In the genomic region with DNA sequence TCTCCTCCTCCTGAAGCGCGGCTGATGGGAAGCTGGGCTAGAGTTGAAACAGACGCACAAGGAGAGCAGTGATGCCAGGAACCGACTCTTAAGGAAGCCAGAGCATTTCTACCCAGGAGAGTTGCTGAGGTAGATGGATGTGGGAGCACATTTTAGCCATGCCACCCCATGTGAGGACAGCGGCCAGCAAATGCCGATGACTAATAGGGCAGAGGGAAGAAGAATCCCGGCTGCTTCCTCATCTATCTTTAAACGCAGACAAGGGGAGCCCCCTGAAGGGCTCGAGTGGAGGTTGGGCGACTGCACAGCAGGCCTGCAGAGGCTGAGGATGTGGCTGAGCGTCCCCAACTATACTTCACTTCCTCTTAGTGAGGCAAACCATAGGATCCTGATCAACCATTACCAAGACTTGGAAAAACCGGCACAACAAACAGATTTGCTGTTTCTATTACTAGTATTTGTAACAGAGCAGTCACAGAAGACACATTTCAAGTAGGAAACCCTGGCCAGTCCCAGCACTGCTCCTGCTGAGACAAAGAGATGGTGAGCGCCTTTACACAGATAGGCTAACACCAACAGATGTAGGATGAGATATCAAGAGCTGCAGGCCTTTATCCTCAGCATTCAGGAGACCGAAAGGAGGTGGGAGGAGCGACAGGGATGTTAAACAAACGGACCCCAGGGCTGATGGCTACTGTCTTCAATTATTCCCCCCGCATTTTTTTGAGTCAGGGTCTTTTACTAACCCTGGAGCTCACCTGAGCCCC, we compare ENCODE assay signal across 19 mouse cellular contexts. TPM values are rescaled to one million over a fixed set of nuclear protein-coding genes. Genes with fewer than 3 reads are reported as not detected.
A peak's percentile ranks its signal among the peaks of the same experiment; 100 is the strongest.
DNase-seq lines count a peak whose midpoint lies in the region; ATAC-seq and TF ChIP-seq lines count a peak whose summit lies in the region.
"Had no signal": no experiment of that assay in that cellular context is flagged by ENCODE, and none has a peak within 500 bp of the region (broad histone marks: within the 10 kb centered on the region; RNA-seq: fewer than 3 reads in every experiment).

No protein-coding gene starts in this region.

- no peak for TF ChIP-seq POLR2A in kidney, adult 2 months (IDR thresholded peaks at IDR 0.05; ENCODE audit: low read depth, low read length)

- WGBS in kidney, adult 2 months: 67% methylated on average over 17 of the region's 17 CpGs

- H3K4me3 ChIP-seq in kidney, adult 2 months (ENCODE audit: insufficient read depth, low read depth, low read length): no peak overlapping the region
- H3K4me3 ChIP-seq: heart, embryonic 15.5 days; hindbrain, embryonic 12.5 days; megakaryocyte, embryonic 14.5 days; neural tube, embryonic 15.5 days had no signal

- H3K36me3 ChIP-seq in kidney, adult 2 months (ENCODE audit: control insufficient read depth, insufficient read depth, low read length): peaks cover 21% of the 10 kb centered on the region

- peak; percentile 95 for ATAC-seq in megakaryocyte-erythroid progenitor cell, adult 5-6 weeks (replicated peaks; ENCODE audit: low FRiP score, low TSS enrichment, poor library complexity, severe bottlenecking)
- ATAC-seq: forebrain, postnatal 0 days had no signal

- no peak for DNase-seq in kidney, adult 2 months
- no peak for DNase-seq in kidney, adult 8-10 months
- DNase-seq in NIH3T3 (ENCODE audit: low read depth) (peak; percentile 13), liver (peak; percentile 43)
- no peak for DNase-seq in right cerebral cortex, adult 18-20 months
- DNase-seq in left cerebral cortex, postnatal 4 days: no peak
- DNase-seq in yolk sac, embryonic 10.5 days (ENCODE audit: low spot score): no peak
- DNase-seq: cerebellum, adult 11-12 months; embryo, embryonic 11 days; forebrain, postnatal 0 days; kidney, adult 18-20 months; lung, adult 18-20 months; retina, postnatal 1 day; spleen, adult 18-20 months had no signal

- H3K4me1 ChIP-seq in kidney, adult 2 months (ENCODE audit: control insufficient read depth, insufficient read depth, low read length): no peaks in the 10 kb centered on the region
- H3K4me1 ChIP-seq: heart, embryonic 15.5 days; hindbrain, embryonic 12.5 days; megakaryocyte, embryonic 14.5 days; neural tube, embryonic 15.5 days had no signal

- intact Hi-C loops in left cerebral cortex, postnatal 4 days (cut with DNase I): no loop called here

- H3K27ac ChIP-seq in kidney, adult 2 months (ENCODE audit: insufficient read depth, low read depth, low read length): peak overlapping the region; percentile 55; the same call in 1 of the 2 replicates
- H3K27ac ChIP-seq: heart, embryonic 15.5 days; hindbrain, embryonic 12.5 days; neural tube, embryonic 15.5 days had no signal

- no peaks in the 10 kb centered on the region for H3K27me3 ChIP-seq in kidney, adult 2 months (replicated peaks; ENCODE audit: control insufficient read depth, insufficient read depth, low read length)
- H3K27me3 ChIP-seq: heart, embryonic 15.5 days; hindbrain, embryonic 12.5 days; megakaryocyte, embryonic 14.5 days; neural tube, embryonic 15.5 days had no signal

- no peak for TF ChIP-seq CTCF in kidney, adult 2 months (conservative IDR thresholded peaks at IDR 0.05; ENCODE audit: insufficient read depth, insufficient read length, low read depth, low read length)

RNA-seq across cellular contexts. Expression of a gene that starts 55.5 kb away (rescaled TPM):
- 7.9 and 10.6 TPM in 2 replicates for polyA plus RNA-seq in kidney, adult 2 months (2012; rRNA removed)
- 81.8 and 86.2 TPM in 2 replicates for total RNA-seq in megakaryocyte-erythroid progenitor cell, adult 5-6 weeks (2014; fragmentation: Nextera tagmentation)
- total RNA-seq in megakaryocyte-erythroid progenitor cell, adult 5-6 weeks (2017): 109 and 113 TPM in 2 replicates
- total RNA-seq in left cerebral cortex, postnatal 4 days (2021): 10 to 100 TPM; 44.1 to 47.5 TPM

RNA-seq across cellular contexts. Expression of a gene that starts 55.6 kb away (rescaled TPM):
- 3.9 and 4.0 TPM in 2 replicates for polyA plus RNA-seq in kidney, adult 2 months (2012; rRNA removed)
- total RNA-seq in megakaryocyte-erythroid progenitor cell, adult 5-6 weeks (2014; fragmentation: Nextera tagmentation): 23.1 and 26.3 TPM in 2 replicates
- total RNA-seq in megakaryocyte-erythroid progenitor cell, adult 5-6 weeks (2017): 34.5 and 39.3 TPM in 2 replicates
- total RNA-seq in left cerebral cortex, postnatal 4 days (2021): 10 to 100 TPM; 31.7 to 33.1 TPM

Comparison
In these comparisons a context has a peak if more than half of its experiments do, and no peak if none do; other contexts are left out.
1. DNase-seq: peak in NIH3T3 (single experiment) and liver (single experiment); none in kidney, adult 2 months (single experiment), kidney, adult 8-10 months (0 of 2), right cerebral cortex, adult 18-20 months (single experiment), left cerebral cortex, postnatal 4 days (single experiment) and yolk sac, embryonic 10.5 days (single experiment).